8 mouse cellular contexts compared by ENCODE assay signal in genomic region chrX:134308275-134308634, GRCm38 (mm10). TPM values are rescaled to one million over a fixed set of nuclear protein-coding genes. Genes with fewer than 3 reads are reported as not detected.
A peak's percentile ranks its signal among the peaks of the same experiment; 100 is the strongest.
DNase-seq lines count a peak whose midpoint lies in the region; ATAC-seq and TF ChIP-seq lines count a peak whose summit lies in the region.

No protein-coding gene starts in this region.

- peak overlapping the region; percentile 47 for H3K4me2 ChIP-seq in limb, embryonic 14.5 days (replicated peaks; ENCODE audit: low read depth, low read length, severe bottlenecking)
- peak overlapping the region; percentile 48 for H3K4me2 ChIP-seq in stomach, embryonic 15.5 days

- peak; percentile 64 for ATAC-seq in limb, embryonic 14.5 days (ENCODE audit: low FRiP score, low read depth)
- peak; percentile 75 for ATAC-seq in stomach, embryonic 15.5 days (ENCODE audit: insufficient read depth, low FRiP score, low read depth)

- no peaks in the 10 kb centered on the region for H3K36me3 ChIP-seq in spleen, adult 2 months (ENCODE audit: control insufficient read depth, insufficient read depth, low read length)
- H3K36me3 ChIP-seq in limb, embryonic 14.5 days (ENCODE audit: control insufficient read depth, insufficient read depth, low read length), result no peaks in the 10 kb centered on the region
- no peaks in the 10 kb centered on the region for H3K36me3 ChIP-seq in stomach, embryonic 15.5 days

- no peak overlapping the region for H3K27ac ChIP-seq in spleen, adult 2 months (ENCODE audit: insufficient read depth, low read length)
- no peak overlapping the region for H3K27ac ChIP-seq in embryonic fibroblast, embryonic 13.5 days (ENCODE audit: insufficient read depth, low read length)
- no peak overlapping the region for H3K27ac ChIP-seq in limb, embryonic 14.5 days (replicated peaks; ENCODE audit: low read depth, low read length)
- H3K27ac ChIP-seq in stomach, embryonic 15.5 days, result no peak overlapping the region

- peak overlapping the region; percentile 55 for H3K4me3 ChIP-seq in spleen, adult 2 months (ENCODE audit: extremely low read depth, insufficient read depth, insufficient read length)
- H3K4me3 ChIP-seq in embryonic fibroblast, embryonic 13.5 days (ENCODE audit: insufficient read depth, low read length), result peak overlapping the region; percentile 68
- H3K4me3 ChIP-seq in limb, embryonic 14.5 days (replicated peaks; ENCODE audit: low read length), result peak overlapping the region; percentile 43
- H3K4me3 ChIP-seq in stomach, embryonic 15.5 days (replicated peaks), result peak overlapping the region; percentile 48

- no peak for DNase-seq in spleen, adult 2 months (ENCODE audit: low read depth in 1 of 2, low spot score in 2 of 2)
- no peak for DNase-seq in spleen, adult 12 weeks (ENCODE audit: low spot score)
- DNase-seq in limb, embryonic 14.5 days (ENCODE audit: low spot score), result peak; percentile 37
- DNase-seq in embryo, embryonic 10.5 days (ENCODE audit: low spot score), result no peak
- no peak for DNase-seq in thymus, postnatal 0 days (ENCODE audit: low spot score)
- DNase-seq in cerebellum, adult 18-20 months, result no peak

- H3K4me1 ChIP-seq in spleen, adult 2 months (ENCODE audit: control insufficient read depth, insufficient read depth, insufficient read length), result 0 out of 2 replicates have a peak, but pooled peaks cover 2% of the 10 kb centered on the region
- H3K4me1 ChIP-seq in embryonic fibroblast, embryonic 13.5 days (ENCODE audit: control insufficient read depth, insufficient read depth, low read length), result 0 out of 2 replicates have a peak, but pooled peaks cover 2% of the 10 kb centered on the region
- H3K4me1 ChIP-seq in limb, embryonic 14.5 days (ENCODE audit: control insufficient read depth, insufficient read depth, low read length), result no peaks in the 10 kb centered on the region
- no peaks in the 10 kb centered on the region for H3K4me1 ChIP-seq in stomach, embryonic 15.5 days

- no peak for TF ChIP-seq POLR2A in spleen, adult 2 months (IDR thresholded peaks at IDR 0.05; ENCODE audit: low read depth, low read length)
- TF ChIP-seq POLR2A in embryonic fibroblast, embryonic 13.5 days (IDR thresholded peaks at IDR 0.05; ENCODE audit: low read depth, low read length), result no peak
- TF ChIP-seq POLR2A in limb, embryonic 14.5 days (IDR thresholded peaks at IDR 0.05; ENCODE audit: borderline replicate concordance, extremely low read depth, insufficient read depth, insufficient read length), result no peak

- no peaks in the 10 kb centered on the region for H3K27me3 ChIP-seq in spleen, adult 2 months (ENCODE audit: control insufficient read depth, insufficient read depth, low read length)
- no peaks in the 10 kb centered on the region for H3K27me3 ChIP-seq in limb, embryonic 14.5 days (ENCODE audit: control insufficient read depth, insufficient read depth, low read length)
- H3K27me3 ChIP-seq in stomach, embryonic 15.5 days (replicated peaks), result no peaks in the 10 kb centered on the region

- 27% methylated on average over 9 of the region's 9 CpGs for WGBS in spleen, adult 2 months
- 30% methylated on average over 9 of the region's 9 CpGs for WGBS in limb, embryonic 14.5 days
- WGBS in stomach, embryonic 15.5 days, result 38% methylated on average over 9 of the region's 9 CpGs

- no peak for TF ChIP-seq CTCF in spleen, adult 2 months (IDR thresholded peaks at IDR 0.05; ENCODE audit: extremely low read depth, insufficient read depth, insufficient read length, insufficient replicate concordance)
- TF ChIP-seq CTCF in embryonic fibroblast, embryonic 13.5 days (IDR thresholded peaks at IDR 0.05; ENCODE audit: borderline replicate concordance, insufficient read depth, low read length), result no peak

- peak overlapping the region; percentile 49 for H3K9ac ChIP-seq in limb, embryonic 14.5 days (ENCODE audit: low read depth, low read length, severe bottlenecking)
- peak overlapping the region; percentile 12; the same call in 1 of the 2 replicates for H3K9ac ChIP-seq in stomach, embryonic 15.5 days

- H3K9me3 ChIP-seq in limb, embryonic 14.5 days (ENCODE audit: control insufficient read depth, low read length), result no peaks in the 10 kb centered on the region
- no peaks in the 10 kb centered on the region for H3K9me3 ChIP-seq in stomach, embryonic 15.5 days

RNA-seq across cellular contexts. Expression of gene Cenpi, which starts 0.4 kb away (rescaled TPM):
- 0.53 and 0.76 TPM in 2 replicates for polyA plus RNA-seq in spleen, adult 2 months (2012; rRNA removed)
- 15.6 and 16.8 TPM in 2 replicates for polyA plus RNA-seq in embryonic fibroblast, embryonic 13.5 days (2011; ENCODE audit: insufficient read length, low read depth, missing spikeins)
- polyA plus RNA-seq in limb, embryonic 14.5 days (2012; rRNA removed), result 17.2 and 18.6 TPM in 2 replicates
- polyA plus RNA-seq in limb, embryonic 14.5 days (2014; fragmentation: Nextera tagmentation; extraction: Ambion mirVana), result 29.4 and 31.9 TPM in 2 replicates
- 23.9 and 27.1 TPM in 2 replicates for polyA plus RNA-seq in stomach, embryonic 15.5 days (2015; fragmentation: Nextera tagmentation; extraction: Ambion mirVana)
- 23.7 and 25.8 TPM in 2 replicates for polyA plus RNA-seq in thymus, postnatal 0 days (2015; fragmentation: Nextera tagmentation; extraction: Ambion mirVana)

RNA-seq across cellular contexts. Expression of gene Tmem35a, which starts 13.2 kb away (rescaled TPM):
- 3.4 and 5.7 TPM in 2 replicates for polyA plus RNA-seq in spleen, adult 2 months (2012; rRNA removed)
- 6.8 and 10.9 TPM in 2 replicates for polyA plus RNA-seq in embryonic fibroblast, embryonic 13.5 days (2011; ENCODE audit: insufficient read length, low read depth, missing spikeins)
- polyA plus RNA-seq in limb, embryonic 14.5 days (2012; rRNA removed), result 9.2 and 9.8 TPM in 2 replicates
- 7.4 and 9.6 TPM in 2 replicates for polyA plus RNA-seq in limb, embryonic 14.5 days (2014; fragmentation: Nextera tagmentation; extraction: Ambion mirVana)
- 4.4 TPM in 2 replicates for polyA plus RNA-seq in stomach, embryonic 15.5 days (2015; fragmentation: Nextera tagmentation; extraction: Ambion mirVana)
- polyA plus RNA-seq in thymus, postnatal 0 days (2015; fragmentation: Nextera tagmentation; extraction: Ambion mirVana), result 2.3 and 2.4 TPM in 2 replicates

RNA-seq across cellular contexts. Expression of gene Trmt2b, which starts 31.5 kb away (rescaled TPM):
- polyA plus RNA-seq in spleen, adult 2 months (2012; rRNA removed), result 4.5 and 5.9 TPM in 2 replicates
- polyA plus RNA-seq in embryonic fibroblast, embryonic 13.5 days (2011; ENCODE audit: insufficient read length, low read depth, missing spikeins), result 20.9 and 21.7 TPM in 2 replicates
- polyA plus RNA-seq in limb, embryonic 14.5 days (2012; rRNA removed), result 11.2 and 11.3 TPM in 2 replicates
- polyA plus RNA-seq in limb, embryonic 14.5 days (2014; fragmentation: Nextera tagmentation; extraction: Ambion mirVana), result 16.3 and 18.2 TPM in 2 replicates
- 22.3 and 22.6 TPM in 2 replicates for polyA plus RNA-seq in stomach, embryonic 15.5 days (2015; fragmentation: Nextera tagmentation; extraction: Ambion mirVana)
- polyA plus RNA-seq in thymus, postnatal 0 days (2015; fragmentation: Nextera tagmentation; extraction: Ambion mirVana), result 17.6 and 18.1 TPM in 2 replicates
